Mouse (Mus musculus) adrenal gland, postnatal 0 days (tissue): ENCODE data around the gene Gm14410. TPM values are rescaled to one million over a fixed set of nuclear protein-coding genes. Genes with fewer than 3 reads are reported as not detected.

ENCODE experiments used
- polyA plus RNA-seq: library from polyadenylated mRNA; unstranded; fragments of >200 nt; fragmentation: Nextera tagmentation; extraction: Ambion mirVana; gene quantifications from 2 replicates; pipeline ENCODE4 v1.2.1, GENCODE M21; 2015

Gm14410 gene
- polyA plus RNA-seq, result 49.7 and 68.3 TPM in 2 replicates

DNA sequence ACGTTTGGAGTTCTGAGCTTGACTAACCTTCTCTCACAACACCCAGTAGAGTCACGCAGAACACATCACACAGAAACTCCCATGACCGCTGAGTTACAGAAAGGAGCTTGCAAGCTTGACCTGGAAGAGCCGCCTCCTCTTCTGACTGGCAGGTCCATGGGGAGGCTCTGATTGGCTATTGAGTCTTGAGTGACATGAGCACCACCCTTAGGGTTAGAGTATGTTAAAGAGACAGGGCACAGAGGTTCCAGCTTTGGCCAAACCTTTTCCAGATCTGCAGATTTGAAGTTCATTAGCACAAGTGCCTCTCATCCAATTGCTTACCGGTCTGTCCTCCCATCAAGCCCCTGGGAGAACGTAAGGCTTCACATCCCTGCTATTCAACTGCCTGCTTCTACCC lies at the start of gene Gm14410:
TSS of gene Gm14410 (minus strand) at position 81 of the 400 bp plus-strand sequence.

Other genes starting within 250 kb of the Gm14410 start
- gene Gm14419, start 205.5 kb downstream of the Gm14410 start, polyA plus RNA-seq, result 25.2 and 29.7 TPM in 2 replicates
- gene Gm14401, start 132.1 kb downstream of the Gm14410 start, polyA plus RNA-seq, result 0.22 TPM in 1 of 2 replicates, not detected in the other
- gene Gm14409, start 60.6 kb upstream of the Gm14410 start, polyA plus RNA-seq, result not detected in 2 replicates
- gene Gm14412, start 117.9 kb upstream of the Gm14410 start, polyA plus RNA-seq, result 0.13 and 0.46 TPM in 2 replicates
- gene Gm14418, start 191.9 kb upstream of the Gm14410 start, polyA plus RNA-seq, result 8.6 and 15.0 TPM in 2 replicates